Mouse (Mus musculus) liver, embryonic 16.5 days (tissue): ENCODE measurements at regions not wholly inside any gene's neighbourhood (a gene's known extent, or its start where the extent isn't known, plus 50 kb on each side); places are given as distances from the start of the nearest gene placed in this dataset.

Source experiments
- ATAC-seq: fragments of 200-750 bp; cut with Nextera tagmentation; 2 replicates; pipeline ENCODE4 v1.8.0; 2017; ENCODE audit warnings: low read depth, mild to moderate bottlenecking, moderate number of reproducible peaks, moderate library complexity
- H3K27ac ChIP-seq: fragments of 300-500 bp; sonication (generic); 2 replicates; pipeline ENCODE4 v1.5.1; 2014; ENCODE audit warnings: mild to moderate bottlenecking, low read length
- H3K27me3 ChIP-seq: fragments of 300-500 bp; sonication (generic); 2 replicates; pipeline ENCODE4 v1.6.1; 2014; ENCODE audit warnings: low read depth, low read length, mixed read lengths; ENCODE audit not compliant: control insufficient read depth, insufficient read depth
- H3K36me3 ChIP-seq: fragments of 300-500 bp; sonication (generic); 2 replicates; pipeline ENCODE4 v1.6.1; 2014; ENCODE audit warnings: mild to moderate bottlenecking; ENCODE audit not compliant: control insufficient read depth, insufficient read depth
- H3K4me1 ChIP-seq: fragments of 300-500 bp; sonication (generic); 2 replicates; pipeline ENCODE4 v1.6.1; 2014; ENCODE audit warnings: low read depth, low read length, mixed read lengths; ENCODE audit not compliant: control insufficient read depth
- H3K4me2 ChIP-seq: fragments of 300-500 bp; sonication (generic); 2 replicates; pipeline ENCODE4 v1.6.1; 2014; ENCODE audit warnings: low read depth, low read length, mixed read lengths
- H3K4me3 ChIP-seq: fragments of 300-500 bp; sonication (generic); 2 replicates; pipeline ENCODE4 v1.5.1; 2014; ENCODE audit warnings: low read depth, mild to moderate bottlenecking, low read length
- H3K9ac ChIP-seq: fragments of 300-500 bp; sonication (generic); 2 replicates; pipeline ENCODE4 v1.6.1; 2014; ENCODE audit warnings: low read depth, low read length
- H3K9me3 ChIP-seq: fragments of 300-500 bp; sonication (generic); replicated peaks from 2 replicates; pipeline ENCODE4 v1.6.1; 2016; ENCODE audit warnings: low read length; ENCODE audit not compliant: control insufficient read depth
- WGBS: fragments of 180-500 bp; shearing (Covaris S2); extraction: QIAGEN DNeasy Blood & Tissue Kit; methylation state at CpG from one replicate; pipeline ENCODE4 v1.1.7; 2014; ENCODE audit not compliant: insufficient replicate concordance; 5-methylcytosine and 5-hydroxymethylcytosine counted together

GRCm38 (mm10) chr3:103515946-103516345 is 59.1 kb upstream of the Syt6 start:
- Histone ChIP-seq H3K9ac (no peak overlapping the region), H3K27me3 (no peaks in the 10 kb centered on the region), H3K9me3 (no peaks in the 10 kb centered on the region), H3K4me2 (no peak overlapping the region), H3K4me1 (no peaks in the 10 kb centered on the region), H3K36me3 (no peaks in the 10 kb centered on the region), H3K4me3 (no peak overlapping the region), H3K27ac (no peak overlapping the region)
- no peak for ATAC-seq
- 43% methylated on average over 5 of the region's 5 CpGs for WGBS

- H3K27ac ChIP-seq: no peak overlapping the region
- no peak overlapping the region for H3K4me2 ChIP-seq
- ATAC-seq: no peak
- no peaks in the 10 kb centered on the region for H3K27me3 ChIP-seq
- no peaks in the 10 kb centered on the region for H3K36me3 ChIP-seq
- H3K9me3 ChIP-seq: no peaks in the 10 kb centered on the region
- WGBS: 56% methylated on average over 8 of the region's 8 CpGs
- H3K4me3 ChIP-seq: no peak overlapping the region
- H3K4me1 ChIP-seq: no peaks in the 10 kb centered on the region
- no peak overlapping the region for H3K9ac ChIP-seq
These were observed 57.4 kb upstream of the Syt6 start for GRCm38 (mm10) chr3:103517376-103518304.

- 45% methylated on average over 2 of the region's 2 CpGs for WGBS
- no peaks in the 10 kb centered on the region for H3K9me3 ChIP-seq
- H3K4me3 ChIP-seq: no peak overlapping the region
- H3K4me2 ChIP-seq: no peak overlapping the region
- no peaks in the 10 kb centered on the region for H3K4me1 ChIP-seq
- H3K27ac ChIP-seq: no peak overlapping the region
- ATAC-seq: no peak
- H3K9ac ChIP-seq: no peak overlapping the region
- no peaks in the 10 kb centered on the region for H3K36me3 ChIP-seq
- H3K27me3 ChIP-seq: no peaks in the 10 kb centered on the region
These were observed 56.4 kb upstream of the Syt6 start for GRCm38 (mm10) chr3:103518624-103519023.
